Mouse (Mus musculus): ENCODE results near the gene Mcm6. TPM values are rescaled to one million over a fixed set of nuclear protein-coding genes. Genes with fewer than 3 reads are reported as not detected.

Mcm6 gene
- total RNA-seq (2014; fragmentation: Nextera tagmentation) (378 and 386 TPM in 2 replicates), total RNA-seq (2017) (431 and 449 TPM in 2 replicates)

DNA sequence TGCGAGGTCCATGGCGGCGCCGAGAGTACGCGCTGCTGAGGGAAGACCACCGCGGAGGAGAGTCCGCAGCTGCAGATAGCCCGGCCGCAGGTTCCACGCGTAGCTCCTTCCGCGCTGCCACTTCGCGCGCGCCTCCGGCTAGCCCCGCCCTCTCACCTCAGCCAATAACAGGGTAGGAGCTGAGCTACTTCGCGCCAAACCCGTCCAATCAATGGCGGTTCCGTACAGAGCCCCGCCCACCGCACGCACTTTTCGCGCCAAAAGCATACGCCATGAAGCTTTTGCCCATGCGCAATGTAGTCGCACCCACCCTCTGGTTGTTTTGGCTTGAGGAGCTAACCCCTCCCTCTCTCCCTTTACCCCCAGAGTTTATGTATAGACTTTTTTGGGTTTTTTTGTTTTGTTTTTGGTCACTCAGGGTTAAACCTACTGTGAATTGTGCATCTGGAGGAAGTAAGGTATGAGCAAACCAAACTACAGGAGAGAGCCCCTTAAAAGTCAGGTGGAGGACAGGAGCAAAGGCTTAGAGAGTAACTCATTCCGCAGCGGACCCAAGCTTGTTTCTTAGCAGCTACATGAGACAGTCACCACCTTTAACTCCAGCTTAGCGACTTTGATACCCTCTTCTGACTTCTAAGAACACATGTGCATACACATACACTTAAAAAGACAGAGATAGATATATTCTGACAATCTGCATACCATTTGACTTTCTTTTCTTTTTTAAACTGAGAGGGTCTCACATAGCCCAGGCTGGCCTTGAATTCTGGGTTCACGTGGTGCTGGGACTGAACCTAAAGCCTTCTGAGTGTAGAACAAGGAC lies at the start of gene Mcm6:
Mcm6 (minus strand) TSS at position 111 of the 823 bp plus-strand sequence.
- ATAC-seq (replicated peaks; ENCODE audit: poor library complexity, severe bottlenecking): peak; percentile 87

DNA sequence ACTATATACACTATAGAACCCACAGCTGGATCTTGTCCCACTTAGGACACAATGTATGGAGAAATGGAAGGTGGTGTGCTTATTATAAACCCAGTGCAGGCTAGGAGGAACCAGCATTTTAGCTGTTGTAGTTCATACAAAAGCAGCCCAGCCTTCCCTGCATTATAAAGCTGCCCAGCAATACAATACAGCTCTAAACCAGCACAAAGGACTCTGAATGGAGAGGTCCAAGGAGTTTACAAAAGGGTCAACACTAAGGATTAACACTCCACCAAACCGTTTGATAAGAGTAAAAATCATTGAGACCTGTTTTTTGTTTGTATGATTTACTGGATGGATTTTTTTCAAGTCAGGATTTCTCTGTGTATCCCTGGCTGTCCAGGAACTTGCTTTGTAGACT lies 47.4 kb upstream of the Mcm6 start:
- no peak for ATAC-seq (replicated peaks; ENCODE audit: poor library complexity, severe bottlenecking)

DNA sequence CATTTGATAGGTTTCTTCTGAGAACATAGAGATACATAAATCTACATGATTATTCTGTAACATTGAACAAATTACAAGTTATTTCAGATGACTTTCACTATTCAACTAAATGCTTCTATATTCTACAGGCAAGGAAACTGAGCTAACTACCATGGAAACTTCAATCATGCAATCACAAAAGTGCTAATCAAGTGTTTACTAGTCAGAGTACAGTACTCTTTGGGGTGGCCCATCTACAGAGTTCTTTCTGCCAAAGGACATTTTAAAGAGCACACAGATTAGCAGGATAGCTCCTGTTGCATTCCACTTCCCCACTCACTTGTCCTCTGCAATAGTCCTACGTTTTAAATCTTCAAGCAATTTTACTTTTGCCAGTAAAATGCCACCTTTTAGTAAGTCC lies 46.2 kb upstream of the Mcm6 start:
- ATAC-seq (replicated peaks; ENCODE audit: poor library complexity, severe bottlenecking): no peak

DNA sequence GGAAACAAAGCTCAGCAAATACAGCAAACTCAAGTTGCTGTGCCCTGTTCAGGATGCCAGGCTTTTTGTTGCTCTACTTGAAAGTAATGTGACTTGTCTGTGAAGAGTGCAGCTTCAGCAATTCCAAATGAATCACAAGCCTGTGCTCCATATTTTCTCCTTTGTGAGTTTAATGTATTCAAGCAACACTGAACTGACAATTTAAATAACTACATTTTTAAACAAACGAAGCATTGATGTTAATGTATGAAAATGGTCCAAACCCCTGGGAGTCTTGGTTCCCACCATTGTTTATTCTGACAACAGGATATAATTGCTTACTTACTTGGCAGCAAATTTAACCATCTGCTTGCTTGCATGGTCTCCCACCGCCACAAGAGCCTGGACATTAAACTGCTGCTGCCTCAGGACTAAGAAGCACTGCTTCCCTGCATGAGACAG lies 45.6 kb upstream of the Mcm6 start:
- no peak for ATAC-seq (replicated peaks; ENCODE audit: poor library complexity, severe bottlenecking)

DNA sequence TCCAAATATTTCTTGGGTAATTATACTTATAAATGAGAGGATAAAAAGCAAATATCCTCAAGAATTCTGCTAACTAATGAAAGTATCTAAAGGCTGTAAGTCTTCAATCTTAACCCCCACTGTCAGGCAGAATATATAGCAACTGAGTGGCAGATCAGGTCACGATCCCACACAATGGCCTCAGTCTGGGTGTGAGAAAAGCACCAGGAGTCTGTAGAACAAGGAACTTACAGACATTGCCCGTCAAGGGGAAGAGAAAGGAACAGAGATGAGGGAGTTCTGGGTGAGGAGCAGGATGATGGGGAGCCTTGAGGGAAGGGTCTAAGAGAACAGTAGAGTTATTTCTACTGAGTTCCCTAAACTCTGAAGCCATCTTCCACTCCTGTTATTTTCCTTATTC lies 41.5 kb upstream of the Mcm6 start:
- no peak for ATAC-seq (replicated peaks; ENCODE audit: poor library complexity, severe bottlenecking)

DNA sequence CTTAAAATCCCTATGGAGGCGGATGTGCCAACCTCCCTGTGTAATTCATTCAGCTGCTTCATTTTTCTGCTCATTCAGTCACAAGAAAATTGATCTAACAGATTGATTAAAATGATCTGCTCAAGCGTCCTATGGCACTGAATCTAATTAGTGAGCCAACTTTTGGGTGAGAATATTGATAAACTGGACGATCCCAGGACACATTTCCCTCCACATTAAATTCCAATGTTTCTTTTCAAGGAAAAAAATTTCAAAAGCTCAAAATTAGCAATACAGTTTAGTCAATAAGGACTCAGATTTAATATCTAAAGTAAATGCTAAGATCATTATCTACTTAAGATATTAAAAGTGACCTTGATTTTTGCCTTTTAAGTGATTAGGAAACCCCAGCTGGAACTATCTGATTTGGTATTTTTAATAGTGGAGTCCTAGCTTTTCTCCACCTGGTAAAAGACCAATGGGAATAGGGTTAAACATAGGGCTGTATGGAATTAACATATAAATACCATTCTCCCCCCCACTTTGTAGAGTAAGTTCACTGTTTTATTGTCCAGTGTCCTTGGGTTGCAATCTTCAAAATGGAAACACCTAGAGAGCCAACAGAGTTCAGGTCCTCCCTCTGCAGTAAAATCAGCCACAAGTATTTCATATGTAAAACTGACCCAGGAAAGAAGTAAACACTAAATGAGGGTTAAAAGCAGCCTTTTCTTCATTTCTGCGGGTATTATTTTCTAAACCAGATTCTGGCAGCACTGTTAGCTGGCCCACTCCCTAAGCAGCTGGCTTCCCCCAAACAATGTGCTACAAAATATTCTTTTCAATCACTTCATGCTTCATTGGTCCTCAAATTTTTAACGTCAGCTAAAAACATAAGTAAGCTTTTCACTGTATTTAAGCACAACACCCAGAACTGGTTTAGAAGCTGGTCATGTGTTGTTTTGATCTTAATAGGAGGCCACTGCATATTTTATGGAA lies 40.8 kb upstream of the Mcm6 start:
- ATAC-seq (replicated peaks; ENCODE audit: poor library complexity, severe bottlenecking): no peak

DNA sequence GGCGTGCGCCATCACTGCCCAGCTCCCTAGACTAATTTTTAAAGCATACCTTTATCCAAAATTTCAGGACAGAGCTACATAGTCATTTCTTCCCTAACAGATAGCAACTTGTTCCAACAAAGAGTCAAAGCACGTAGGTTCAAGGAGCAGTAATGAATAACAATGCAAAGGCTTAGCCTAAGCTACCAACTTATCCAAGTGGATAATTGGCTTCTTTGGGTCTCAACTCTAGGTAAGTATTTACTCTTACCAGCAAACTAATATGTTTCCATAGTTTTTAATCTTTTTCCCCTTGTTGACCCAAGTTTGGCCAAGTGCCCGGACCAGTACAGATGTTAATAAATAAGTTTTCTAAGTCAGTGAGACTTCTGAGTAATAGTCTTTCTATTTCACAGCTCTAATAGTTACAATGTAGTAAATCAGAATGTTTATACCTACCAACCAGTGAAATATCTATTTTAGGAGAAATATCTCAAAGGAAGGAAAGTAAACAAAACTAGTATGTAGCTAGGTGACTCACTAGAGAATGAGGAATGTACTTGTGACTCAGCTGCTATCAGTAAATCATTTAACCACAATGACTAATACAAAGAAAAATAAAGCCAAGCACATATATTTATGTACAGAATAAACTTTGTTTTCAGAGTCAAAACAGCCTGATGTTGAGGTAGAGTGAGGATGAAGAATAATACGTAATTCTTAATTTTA lies 39.4 kb upstream of the Mcm6 start:
- ATAC-seq (replicated peaks; ENCODE audit: poor library complexity, severe bottlenecking): no peak

DNA sequence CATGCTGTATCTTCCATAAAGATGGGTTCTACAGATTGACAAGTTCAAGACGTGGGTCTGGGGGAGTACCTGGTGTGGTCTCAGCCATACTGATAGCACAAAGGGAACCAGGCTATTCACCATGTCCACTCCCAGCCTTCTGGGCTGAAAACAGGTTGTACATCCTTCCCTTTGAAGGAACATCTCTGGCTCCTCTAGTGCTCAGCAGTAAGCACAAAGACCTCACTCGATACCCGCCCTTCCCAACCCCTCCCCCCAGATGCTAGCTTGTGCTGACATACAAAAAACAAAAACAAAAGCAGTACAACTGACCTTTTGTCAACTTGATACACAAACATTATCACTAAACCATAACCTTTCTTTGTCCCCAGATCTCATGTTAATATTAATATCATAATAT lies 35.2 kb upstream of the Mcm6 start:
- ATAC-seq (replicated peaks; ENCODE audit: poor library complexity, severe bottlenecking): no peak

DNA sequence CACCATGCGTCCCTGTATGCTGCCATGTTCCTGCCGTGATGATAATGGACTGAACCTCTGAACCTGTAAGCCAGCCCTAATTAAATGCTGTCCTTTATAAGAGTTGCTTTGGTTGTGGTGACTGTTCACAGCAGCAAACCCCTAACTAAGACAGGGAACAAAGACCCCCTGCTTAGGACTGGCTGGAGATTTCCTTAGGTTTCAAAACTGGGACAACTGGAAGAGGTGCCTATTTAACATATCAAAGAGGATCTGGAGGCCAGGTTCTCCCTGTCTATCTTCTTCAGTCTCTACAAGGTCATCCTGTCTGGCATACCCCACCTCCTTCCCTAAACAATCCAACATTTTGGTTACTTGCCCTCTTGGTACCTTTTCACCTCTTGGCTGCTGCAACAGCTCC lies 32.9 kb upstream of the Mcm6 start:
- no peak for ATAC-seq (replicated peaks; ENCODE audit: poor library complexity, severe bottlenecking)

DNA sequence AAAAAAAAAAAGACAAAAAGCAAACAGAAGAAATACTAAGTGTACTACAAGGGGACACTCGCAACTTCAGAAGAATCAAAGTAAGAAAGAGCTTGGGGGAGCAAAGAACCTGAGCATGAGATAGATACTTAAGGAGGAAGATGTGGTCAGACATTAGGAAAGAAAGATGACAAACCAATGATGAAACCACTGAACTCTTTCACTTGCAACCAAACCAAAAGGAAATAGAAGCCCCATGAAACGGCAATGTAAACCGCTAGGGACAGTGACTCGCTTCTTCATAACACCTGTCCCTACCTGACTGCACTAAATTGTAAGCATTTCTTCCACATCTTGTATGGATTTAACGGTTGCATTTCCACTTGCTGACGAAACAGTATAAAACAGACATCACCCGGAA lies 27.0 kb upstream of the Mcm6 start:
- ATAC-seq (replicated peaks; ENCODE audit: poor library complexity, severe bottlenecking): peak; percentile 99

DNA sequence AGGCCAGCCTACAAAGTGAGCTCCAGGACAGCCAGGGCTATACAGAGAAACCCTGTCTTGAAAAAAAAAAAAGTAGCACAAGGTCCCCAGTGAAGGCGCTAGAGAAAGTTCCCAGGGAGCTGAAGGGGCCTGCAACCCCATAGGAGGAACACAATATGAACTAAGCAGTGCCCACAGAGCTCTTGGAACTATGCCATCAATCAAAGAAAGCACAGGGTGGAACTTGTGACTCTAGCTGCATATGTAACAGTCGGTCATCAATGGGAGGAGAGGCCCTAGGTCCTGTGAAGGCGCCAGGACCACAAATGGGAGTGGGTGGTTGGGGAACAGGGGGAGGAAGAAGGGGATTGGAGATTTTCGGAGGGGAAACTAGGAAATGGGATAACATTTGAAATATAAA lies 17.4 kb upstream of the Mcm6 start:
- ATAC-seq (replicated peaks; ENCODE audit: poor library complexity, severe bottlenecking): no peak

DNA sequence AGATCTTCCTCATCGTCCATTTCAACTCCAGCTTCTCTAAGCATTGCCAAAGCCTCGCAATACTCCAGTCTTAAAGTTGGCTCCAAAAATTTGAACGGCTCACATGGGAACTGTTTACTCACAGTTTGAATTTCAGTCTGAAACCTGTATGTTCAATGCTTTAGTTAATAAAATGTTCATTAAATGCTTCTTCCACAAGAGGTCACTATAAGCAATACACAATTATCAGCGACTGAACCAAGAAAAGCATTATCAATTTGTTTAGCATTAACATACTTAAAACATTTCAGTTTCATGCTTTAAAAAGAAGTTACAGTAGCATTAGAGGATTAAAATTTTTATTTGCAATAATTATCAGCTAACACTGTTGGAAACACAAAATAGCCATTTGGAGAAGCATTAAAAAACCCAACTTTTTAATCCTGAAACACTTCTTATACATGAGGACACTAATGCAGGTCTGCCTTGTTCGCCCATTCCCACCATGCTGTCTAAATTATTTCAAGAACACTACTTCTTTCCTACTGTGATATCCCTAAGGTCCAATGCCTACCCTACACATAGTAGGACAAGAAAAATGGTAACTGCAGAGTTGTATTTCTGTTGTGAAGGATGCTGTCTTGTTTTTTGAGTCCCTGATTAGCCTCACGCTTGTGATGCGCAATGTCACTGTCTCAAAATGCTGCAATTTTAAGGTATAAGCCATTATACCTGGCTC lies 12.8 kb upstream of the Mcm6 start:
- ATAC-seq (replicated peaks; ENCODE audit: poor library complexity, severe bottlenecking): peak; percentile 31; the same call in 1 of the 2 replicates

DNA sequence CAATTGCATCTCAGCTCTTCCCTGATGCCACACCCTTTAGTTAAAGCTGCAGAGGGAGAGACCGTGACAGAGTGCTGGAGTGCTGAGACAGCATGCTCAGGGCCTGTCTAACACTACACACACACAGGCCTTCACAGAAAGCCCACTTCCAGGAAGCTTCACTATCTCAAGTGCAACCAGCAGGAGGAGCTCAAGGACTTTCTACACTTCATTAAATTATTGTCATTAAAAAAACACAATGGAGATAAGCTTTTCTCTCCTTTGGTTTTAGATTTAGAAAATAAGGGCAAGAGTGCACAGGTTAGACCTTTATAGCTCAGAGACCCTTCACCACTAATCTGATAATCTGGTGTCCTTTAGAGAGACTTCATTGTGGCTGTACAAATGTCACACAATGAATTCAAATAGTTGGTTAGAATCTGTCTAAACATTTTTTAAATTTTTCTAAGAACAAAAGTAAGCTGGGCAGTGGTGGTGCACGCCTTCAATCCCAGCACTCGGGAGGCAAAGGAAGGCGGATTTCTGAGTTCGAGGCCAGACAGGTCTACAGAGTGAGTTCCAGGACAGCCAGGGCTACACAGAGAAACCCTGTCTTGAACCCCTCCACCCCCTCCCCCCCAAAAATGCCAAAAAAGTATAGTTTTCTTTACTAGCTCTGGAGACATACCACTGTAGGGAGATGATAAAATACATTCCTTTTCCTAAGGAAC lies 9.4 kb upstream of the Mcm6 start:
- ATAC-seq (replicated peaks; ENCODE audit: poor library complexity, severe bottlenecking): peak; percentile 85

DNA sequence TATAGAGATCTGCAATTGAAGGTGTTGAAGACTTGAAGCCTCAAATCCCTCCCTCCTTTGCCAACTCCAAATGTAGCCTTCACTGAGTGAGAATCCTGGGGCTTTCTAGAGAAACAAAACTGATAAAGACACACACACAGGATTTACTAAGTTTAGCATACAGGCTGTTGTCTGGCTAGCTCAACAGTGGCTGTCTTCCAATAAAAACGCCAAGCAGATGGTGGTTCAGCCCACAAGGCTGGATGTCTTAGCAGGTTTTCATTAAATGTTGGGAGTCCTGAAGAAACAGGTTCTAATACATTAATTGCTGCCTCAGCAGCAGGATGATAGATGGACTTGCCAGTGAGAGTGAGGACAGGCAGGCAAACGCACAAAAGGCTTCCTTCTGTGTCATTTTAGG lies 1.1 kb upstream of the Mcm6 start:
- ATAC-seq (replicated peaks; ENCODE audit: poor library complexity, severe bottlenecking): no peak

DNA sequence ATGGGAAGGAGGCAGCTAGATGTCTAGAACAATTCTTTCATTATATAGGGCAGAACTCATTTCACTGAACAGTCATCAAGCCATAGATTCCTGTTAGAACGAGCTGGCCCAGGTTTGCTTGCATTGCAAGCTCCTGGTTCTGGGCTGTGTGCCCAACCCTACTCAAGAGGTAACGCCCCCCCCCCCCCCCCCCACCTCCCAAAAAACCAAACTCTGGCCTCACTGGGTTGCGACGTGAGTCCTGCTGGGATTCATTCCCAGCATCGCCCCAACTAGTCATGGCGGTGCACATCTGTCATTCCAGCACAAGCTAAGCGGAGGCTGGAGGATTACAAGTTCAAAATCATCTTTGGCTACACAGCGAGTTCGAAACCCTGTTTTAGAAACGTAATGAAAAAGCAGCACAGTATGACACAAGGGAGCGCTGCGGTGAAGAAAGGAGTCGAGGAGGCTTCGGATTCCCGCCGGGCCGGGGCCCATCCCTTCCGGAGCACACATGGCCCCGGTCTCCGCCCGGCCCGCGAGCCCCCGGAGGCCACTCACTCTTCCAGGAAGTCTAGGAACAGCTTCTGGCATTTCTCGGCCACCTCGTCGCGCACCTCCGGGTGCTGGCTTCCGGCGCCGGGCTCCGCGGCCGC lies 429 bp downstream of the Mcm6 start:
- ATAC-seq (replicated peaks; ENCODE audit: poor library complexity, severe bottlenecking): peak; percentile 56

DNA sequence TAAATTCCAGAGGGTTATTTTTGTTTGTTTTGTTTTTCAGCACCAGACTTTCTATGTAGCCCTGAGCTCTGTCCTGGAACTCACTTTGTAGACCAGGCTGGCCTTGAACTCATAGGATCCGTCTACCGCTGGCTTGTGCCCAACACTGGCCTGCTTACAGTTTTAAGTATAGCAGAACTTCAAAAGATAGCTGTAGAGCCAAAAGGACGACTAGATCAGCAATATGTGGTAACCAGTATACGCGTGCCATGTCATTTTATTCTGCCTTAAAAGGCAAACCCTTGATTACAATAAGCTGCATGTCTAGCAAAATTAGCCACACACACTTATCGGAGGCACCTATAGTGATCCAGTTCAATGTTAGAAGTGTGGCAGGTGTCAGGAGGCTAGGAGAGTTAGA lies 1.2 kb downstream of the Mcm6 start:
- no peak for ATAC-seq (replicated peaks; ENCODE audit: poor library complexity, severe bottlenecking)

DNA sequence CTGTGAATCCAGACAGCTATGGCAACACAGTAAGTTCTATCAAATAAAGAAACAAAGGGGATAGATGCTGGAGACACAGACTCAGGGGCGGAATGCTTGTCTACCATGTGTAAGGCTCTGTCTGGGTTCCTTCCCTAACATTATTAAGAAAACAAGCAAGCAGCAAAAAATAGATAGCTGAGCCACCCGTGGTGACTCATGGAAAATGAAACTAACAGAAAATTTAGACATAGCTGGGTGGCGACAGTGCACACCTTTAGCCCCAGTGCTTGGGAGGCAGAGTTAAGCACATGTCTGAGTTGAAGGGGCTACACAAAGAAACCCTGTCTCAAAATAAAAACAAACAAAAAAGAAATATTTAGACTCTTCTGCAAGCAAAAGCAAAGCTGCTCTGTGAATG lies 2.0 kb downstream of the Mcm6 start:
- peak; percentile 18; the same call in 1 of the 2 replicates for ATAC-seq (replicated peaks; ENCODE audit: poor library complexity, severe bottlenecking)

DNA sequence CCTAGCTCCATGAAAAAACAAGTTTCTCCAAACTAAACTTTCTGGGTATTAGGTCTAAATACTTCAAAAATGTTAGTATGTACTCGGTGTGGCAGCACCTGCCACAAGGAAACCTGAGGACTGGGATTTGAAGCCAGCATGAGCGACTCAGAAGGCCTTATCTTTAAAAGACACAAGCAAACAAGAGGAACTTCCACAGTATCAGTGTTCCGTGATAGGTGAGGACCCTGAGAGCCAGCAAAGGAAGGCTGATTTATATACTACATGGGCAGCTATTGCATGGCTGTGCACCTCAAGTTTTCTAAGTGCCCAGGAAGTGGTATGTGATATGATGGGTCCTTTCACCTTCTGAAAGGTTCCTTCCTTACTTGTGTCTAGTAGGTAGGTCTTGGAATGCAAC lies 6.4 kb downstream of the Mcm6 start:
- ATAC-seq (replicated peaks; ENCODE audit: poor library complexity, severe bottlenecking): no peak

DNA sequence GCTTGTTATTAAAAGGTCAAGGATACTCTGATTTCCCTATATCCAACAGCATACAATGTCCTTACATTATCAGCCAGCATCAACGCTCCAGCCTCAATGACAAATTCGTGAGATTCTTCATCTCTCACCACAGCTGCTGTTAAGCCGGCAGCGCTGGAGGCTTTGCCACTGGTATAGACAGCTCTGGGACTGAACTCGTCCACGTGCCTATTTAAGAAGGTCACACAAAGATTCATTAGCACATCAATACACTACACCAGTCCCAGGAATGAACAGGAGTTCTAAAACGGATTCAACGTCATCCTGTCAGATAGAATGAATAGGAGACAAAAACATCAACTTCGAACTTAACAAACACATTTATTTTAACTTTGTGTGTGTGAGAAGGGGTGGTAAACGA lies 15.2 kb downstream of the Mcm6 start:
- ATAC-seq (replicated peaks; ENCODE audit: poor library complexity, severe bottlenecking): no peak

All from granulocyte monocyte progenitor cell, adult 5-6 weeks (primary cell).